Mouse (Mus musculus) heart, postnatal 14 days (tissue): ENCODE results near the gene Slc38a8. TPM values are rescaled to one million over a fixed set of nuclear protein-coding genes. Genes with fewer than 3 reads are reported as not detected.

ENCODE experiments used
- DNase-seq, 2 experiments: peaks; one replicate each; pipeline ENCODE4 v3.0.0; 2021 to 2022
- intact Hi-C: fragments of 180-260 bp; cut with DNase I; formaldehyde crosslinking; loops from one replicate; pipeline ENCODE4 v1.15.1; 2025
- total RNA-seq, 2 experiments: library from RNA; stranded (reverse); gene quantifications; 2 replicates each; pipeline ENCODE4 v1.2.3; 2021

Gene Slc38a8
- total RNA-seq, 2 experiments from 2014 or later, result not detected

- peak; percentile 76 to 84 for DNase-seq
- intact Hi-C loops, result loop anchor here (1.0 to 10.0 kb wide), 4 partner anchors 28 to 344 kb away; partner anchors contain the start of gene Taf1c
These were observed 61.1 kb downstream of the Slc38a8 start for GRCm38 (mm10) chr8:119440250-119440951.

DNA sequence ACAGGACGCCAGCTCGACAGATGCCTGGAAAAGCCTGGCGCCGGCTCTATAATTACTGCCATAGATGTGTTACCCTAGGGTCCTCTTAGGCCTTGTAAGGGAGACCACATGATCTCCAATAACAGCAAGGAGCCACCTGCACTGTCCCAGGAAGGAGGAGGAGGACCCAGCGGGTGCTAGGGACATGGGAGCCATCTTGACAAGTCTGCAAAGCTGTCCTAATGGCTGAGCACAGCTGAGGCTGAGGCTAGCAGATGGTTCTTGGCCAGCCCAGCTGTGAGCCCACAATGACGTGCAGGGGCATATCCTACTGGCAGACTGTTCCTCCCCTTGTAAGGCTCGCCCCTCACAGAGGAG is 61.6 kb downstream of the Slc38a8 start:
- intact Hi-C loops, result loop anchor here (1.0 to 10.0 kb wide), 4 partner anchors 28 to 345 kb away; partner anchors contain the start of gene Taf1c
- no peak for DNase-seq

DNA sequence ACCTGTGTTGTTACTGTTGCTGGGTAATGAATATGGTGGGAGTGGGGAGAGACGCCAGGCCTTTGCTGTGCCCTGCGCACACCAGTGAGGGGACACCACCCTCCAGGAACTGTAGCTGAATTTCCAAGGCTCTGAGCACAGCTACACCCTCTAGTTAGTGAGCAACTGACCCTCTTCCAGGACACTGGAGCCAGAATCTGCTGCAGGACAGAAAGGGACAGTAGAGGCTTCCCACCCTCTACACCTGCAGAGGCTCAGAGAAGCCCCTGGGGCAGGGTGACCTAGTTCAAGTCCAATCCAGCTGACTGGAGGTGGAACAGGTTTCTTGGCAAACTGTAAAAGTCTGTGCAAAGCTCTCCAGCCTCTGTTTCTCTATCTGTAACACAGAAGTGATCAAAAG is 62.1 kb downstream of the Slc38a8 start:
- DNase-seq, result no peak
- intact Hi-C loops, result no loop called here

DNA sequence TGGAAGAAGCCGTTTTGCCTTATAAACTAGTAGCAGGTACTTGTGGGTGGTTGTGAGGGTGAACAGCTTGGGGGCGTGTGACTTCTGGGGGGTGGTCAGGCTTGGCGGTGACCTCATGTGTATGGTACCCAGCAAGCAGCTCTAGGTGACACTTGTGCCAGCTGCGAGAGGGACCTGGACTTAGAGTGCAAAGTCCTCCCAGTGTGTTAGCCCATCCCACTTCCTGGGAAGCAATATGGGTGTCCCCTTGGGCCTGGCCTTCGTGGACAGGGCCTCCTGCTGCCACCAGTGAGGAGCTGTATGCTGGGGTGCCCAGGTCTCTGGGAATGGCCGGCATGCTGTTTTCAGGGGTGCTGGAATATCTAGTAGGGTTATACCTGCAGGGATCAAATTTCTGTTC is 62.6 kb downstream of the Slc38a8 start:
- DNase-seq, result no peak
- intact Hi-C loops, result no loop called here

GRCm38 (mm10) chr8:119437506-119437905 is 64.0 kb downstream of the Slc38a8 start:
- intact Hi-C loops, result no loop called here

GRCm38 (mm10) chr8:119436933-119437332 is 64.6 kb downstream of the Slc38a8 start:
- DNase-seq, result peak; percentile 82 to 83
- intact Hi-C loops, result no loop called here

More at GRCm38 (mm10) chr8:119437506-119437905, 64.0 kb downstream of the Slc38a8 start:
- no peak for DNase-seq

GRCm38 (mm10) chr8:119436331-119436730 is 65.2 kb downstream of the Slc38a8 start:
- no peak for DNase-seq
- intact Hi-C loops, result no loop called here

GRCm38 (mm10) chr8:119435527-119435926 is 66.0 kb downstream of the Slc38a8 start:
- intact Hi-C loops, result no loop called here
- DNase-seq, result no peak

- intact Hi-C loops, result no loop called here
These were observed 66.9 kb downstream of the Slc38a8 start for GRCm38 (mm10) chr8:119434569-119434968.

GRCm38 (mm10) chr8:119433582-119434174 is 67.8 kb downstream of the Slc38a8 start, which contains the start of gene Osgin1:
TSS of gene Osgin1 (plus strand) at chr8:119434124.
- no peak for DNase-seq
- intact Hi-C loops, result no loop called here

More at GRCm38 (mm10) chr8:119434569-119434968, 66.9 kb downstream of the Slc38a8 start:
- no peak for DNase-seq

DNA sequence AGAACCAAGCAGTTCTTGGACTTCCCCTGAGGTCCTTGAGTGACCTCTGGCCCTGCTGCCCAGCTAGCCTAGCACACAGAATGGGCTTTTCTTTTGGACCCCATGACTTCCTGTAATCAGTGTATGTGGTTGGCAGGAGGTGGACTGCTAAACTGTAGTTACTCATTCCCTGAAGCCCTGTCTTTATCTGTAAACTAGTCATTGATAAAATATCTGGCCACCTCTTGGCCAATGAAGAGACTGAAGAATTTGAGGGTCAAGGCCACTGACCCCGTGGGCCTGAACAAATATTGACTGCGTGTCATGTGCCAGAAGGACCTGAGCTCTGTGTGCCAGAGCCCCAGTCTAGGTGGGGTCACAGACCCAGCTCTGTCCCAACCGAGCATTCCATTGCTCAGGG is 69.1 kb downstream of the Slc38a8 start:
- DNase-seq, result no peak
- intact Hi-C loops, result no loop called here

DNA sequence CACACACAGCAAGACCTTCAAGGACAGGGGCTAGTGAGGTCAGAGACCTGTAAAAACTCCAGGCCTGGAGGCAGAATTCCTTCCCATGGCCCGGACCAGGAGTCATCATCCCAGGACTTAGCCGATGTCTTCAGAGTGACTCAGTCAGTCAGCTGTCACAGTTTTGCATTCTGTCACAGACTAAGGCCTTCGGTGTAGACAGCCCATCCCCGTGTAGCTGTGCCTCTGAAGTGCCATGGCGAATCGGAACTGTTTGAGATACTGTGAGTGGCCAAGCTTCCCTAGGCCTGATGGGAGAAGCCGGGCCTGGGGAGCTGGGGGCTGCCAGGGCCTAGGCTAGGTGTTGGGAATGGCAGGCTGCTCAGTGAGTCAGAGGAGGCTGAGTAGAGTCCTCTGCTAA is 70.8 kb downstream of the Slc38a8 start:
- DNase-seq, result no peak
- intact Hi-C loops, result no loop called here

DNA sequence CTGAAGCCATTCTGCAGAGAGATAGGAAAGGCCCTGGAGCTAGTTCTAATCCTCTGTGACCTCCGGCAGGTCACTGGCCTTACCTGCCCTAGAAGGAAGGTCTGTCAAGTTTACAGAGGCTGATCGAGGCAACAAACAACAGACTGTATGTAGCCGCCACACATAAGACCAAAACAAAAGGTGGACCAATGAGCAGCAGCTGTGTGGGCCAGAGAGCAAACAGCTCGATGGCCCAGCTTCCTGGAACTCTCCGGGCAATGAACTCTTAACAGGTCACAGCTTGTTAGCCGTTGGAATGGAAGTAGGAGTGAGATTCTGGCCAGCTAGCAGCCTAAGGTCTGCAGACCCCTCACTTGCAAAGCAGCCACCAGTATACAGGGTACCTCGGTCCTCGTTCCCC is 71.2 kb downstream of the Slc38a8 start:
- intact Hi-C loops, result no loop called here
- no peak for DNase-seq

Other genes starting within 250 kb of the Slc38a8 start
- gene Hsbp1, start 157.2 kb downstream of the Slc38a8 start, total RNA-seq, result 100 to 1,000 TPM; 159 to 166 TPM
- gene Mlycd, start 106.8 kb downstream of the Slc38a8 start, total RNA-seq, result 100 to 1,000 TPM; 102 to 110 TPM
- 1 to 10 TPM; 1.3 to 2.5 TPM for gene Osgin1, start 67.6 kb downstream of the Slc38a8 start, total RNA-seq
- not detected for gene Necab2, start 55.0 kb downstream of the Slc38a8 start, total RNA-seq
- 10 to 100 TPM; 54.0 to 54.7 TPM for gene Mbtps1, start 57.0 kb upstream of the Slc38a8 start, total RNA-seq
- 10 to 100 TPM; 17.9 to 20.7 TPM for gene Hsdl1, start 73.5 kb upstream of the Slc38a8 start, total RNA-seq
- under 1 TPM in 1 of 2 experiments, not detected in 1; 0.12 TPM for gene Dnaaf1, start 73.5 kb upstream of the Slc38a8 start, total RNA-seq
- 1 to 10 TPM; 4.0 to 4.2 TPM for gene Taf1c, start 103.5 kb upstream of the Slc38a8 start, total RNA-seq
- gene Adad2, start 111.0 kb upstream of the Slc38a8 start, total RNA-seq, result not detected
- gene Kcng4, start 134.0 kb upstream of the Slc38a8 start, total RNA-seq, result under 1 TPM; 0.10 to 0.33 TPM
- 10 to 100 TPM; 48.2 to 51.1 TPM for gene Wfdc1, start 164.7 kb upstream of the Slc38a8 start, total RNA-seq
- under 1 TPM; 0.17 TPM for gene Atp2c2, start 198.3 kb upstream of the Slc38a8 start, total RNA-seq